ENCODE assay signal across 10 mouse cellular contexts in the genomic region with DNA sequence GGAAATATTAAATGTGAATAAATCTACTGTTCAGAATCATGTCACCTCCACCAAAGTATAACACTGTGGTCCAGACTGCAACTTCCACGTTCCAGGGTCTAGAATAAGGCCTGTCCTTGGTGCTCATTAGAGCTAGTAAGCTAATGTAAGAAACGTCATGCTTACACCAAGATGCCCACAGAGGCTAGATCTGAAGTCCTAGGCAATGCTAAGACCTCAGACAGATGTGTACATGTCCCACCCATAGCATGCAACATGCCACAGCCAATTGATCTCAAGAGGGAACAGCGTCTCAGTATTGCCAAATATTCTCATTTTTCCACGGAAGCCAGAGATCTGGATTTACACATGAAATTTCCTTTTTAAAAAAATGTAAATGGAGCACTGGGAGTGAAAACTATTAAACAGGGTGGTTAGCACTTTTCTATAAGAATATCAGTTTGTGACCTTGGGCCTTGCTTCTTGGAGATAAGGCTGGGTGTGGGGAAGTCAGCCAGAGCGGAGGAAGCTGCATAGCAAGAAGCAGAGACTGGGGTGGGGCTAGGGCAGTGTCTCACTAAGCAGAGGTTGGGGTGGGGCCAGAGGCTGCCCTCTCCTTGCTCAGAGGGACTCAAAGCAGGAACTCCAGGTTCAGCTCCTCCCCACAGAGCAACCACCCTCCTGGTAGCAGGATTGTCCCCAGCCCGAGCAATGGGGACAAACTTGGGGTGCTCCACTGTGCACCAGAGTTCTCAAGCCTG. TPM values are rescaled to one million over a fixed set of nuclear protein-coding genes. Genes with fewer than 3 reads are reported as not detected.
A peak's percentile ranks its signal among the peaks of the same experiment; 100 is the strongest.
DNase-seq lines count a peak whose midpoint lies in the region; ATAC-seq lines count a peak whose summit lies in the region.
"Had no signal": no experiment of that assay in that cellular context is flagged by ENCODE, and none has a peak within 500 bp of the region (broad histone marks: within the 10 kb centered on the region; RNA-seq: fewer than 3 reads in every experiment).

No protein-coding gene starts in this region.

- H3K4me1 ChIP-seq in intestine, embryonic 15.5 days (replicated peaks), result 0 out of 2 replicates have a peak, but pooled peaks cover 4% of the 10 kb centered on the region
- H3K4me1 ChIP-seq in megakaryocyte, embryonic 14.5 days, result peaks cover 72% of the 10 kb centered on the region
- peaks cover under 1% of the 10 kb centered on the region; the same call in 1 of the 2 replicates for H3K4me1 ChIP-seq in forebrain, embryonic 11.5 days (replicated peaks; ENCODE audit: control insufficient read depth, insufficient read depth, low read length)

- no peak overlapping the region for H3K9ac ChIP-seq in intestine, embryonic 15.5 days
- H3K9ac ChIP-seq in forebrain, embryonic 11.5 days (ENCODE audit: low read length), result no peak overlapping the region
- H3K9ac ChIP-seq: hindbrain, embryonic 15.5 days; limb, embryonic 15.5 days had no signal

- H3K9me3 ChIP-seq in intestine, embryonic 15.5 days, result no peaks in the 10 kb centered on the region
- no peaks in the 10 kb centered on the region for H3K9me3 ChIP-seq in megakaryocyte, embryonic 14.5 days
- no peaks in the 10 kb centered on the region for H3K9me3 ChIP-seq in forebrain, embryonic 11.5 days (ENCODE audit: control insufficient read depth, low read length)
- H3K9me3 ChIP-seq: hindbrain, embryonic 15.5 days; limb, embryonic 15.5 days had no signal

- WGBS in intestine, embryonic 15.5 days, result 64% methylated on average over 6 of the region's 6 CpGs
- 88% methylated on average over 6 of the region's 6 CpGs for WGBS in forebrain, embryonic 11.5 days

- H3K27ac ChIP-seq in intestine, embryonic 15.5 days, result peak overlapping the region; percentile 67
- no peak overlapping the region for H3K27ac ChIP-seq in forebrain, embryonic 11.5 days (ENCODE audit: low read depth, low read length)
- H3K27ac ChIP-seq: hindbrain, embryonic 15.5 days; limb, embryonic 15.5 days had no signal

- no peaks in the 10 kb centered on the region for H3K27me3 ChIP-seq in intestine, embryonic 15.5 days (replicated peaks)
- no peaks in the 10 kb centered on the region for H3K27me3 ChIP-seq in megakaryocyte, embryonic 14.5 days (replicated peaks)
- peaks cover 5% of the 10 kb centered on the region; the same call in 1 of the 2 replicates for H3K27me3 ChIP-seq in forebrain, embryonic 11.5 days (ENCODE audit: control insufficient read depth, insufficient read depth, low read length)

- H3K4me2 ChIP-seq in intestine, embryonic 15.5 days (replicated peaks), result 0 out of 2 replicates have a peak overlapping the region, but pooled peaks have one; percentile 2
- no peak overlapping the region for H3K4me2 ChIP-seq in forebrain, embryonic 11.5 days (ENCODE audit: low read depth, low read length, severe bottlenecking)
- H3K4me2 ChIP-seq: hindbrain, embryonic 15.5 days; limb, embryonic 15.5 days had no signal

- peak; percentile 95 for ATAC-seq in intestine, embryonic 15.5 days
- ATAC-seq in forebrain, embryonic 11.5 days (replicated peaks; ENCODE audit: low FRiP score), result no peak

- no peak overlapping the region for H3K4me3 ChIP-seq in intestine, embryonic 15.5 days (replicated peaks)
- H3K4me3 ChIP-seq in megakaryocyte, embryonic 14.5 days (replicated peaks), result peak overlapping the region; percentile 80
- no peak overlapping the region for H3K4me3 ChIP-seq in forebrain, embryonic 11.5 days (ENCODE audit: low read depth, low read length)
- H3K4me3 ChIP-seq: hindbrain, embryonic 15.5 days; limb, embryonic 15.5 days had no signal

- DNase-seq in 416B (ENCODE audit: low read depth) (peak; percentile 95), A20 (ENCODE audit: low read depth, low spot score) (peak; percentile 8)
- no peak for DNase-seq in cerebellum, postnatal 4 days (ENCODE audit: low spot score in 2 of 2)
- no peak for DNase-seq in kidney, postnatal 4 days
- DNase-seq in forebrain, embryonic 11.5 days (ENCODE audit: low spot score), result no peak
- DNase-seq: adrenal gland, postnatal 25 days had no signal

- H3K36me3 ChIP-seq in intestine, embryonic 15.5 days, result no peaks in the 10 kb centered on the region
- no peaks in the 10 kb centered on the region for H3K36me3 ChIP-seq in megakaryocyte, embryonic 14.5 days (replicated peaks; ENCODE audit: low read length)
- H3K36me3 ChIP-seq in forebrain, embryonic 11.5 days (ENCODE audit: control insufficient read depth, insufficient read depth, low read length), result no peaks in the 10 kb centered on the region
- H3K36me3 ChIP-seq: hindbrain, embryonic 15.5 days; limb, embryonic 15.5 days had no signal

RNA-seq across cellular contexts. Expression of a gene that starts 1.6 kb away (rescaled TPM):
- 0.20 and 0.32 TPM in 2 replicates for polyA plus RNA-seq in intestine, embryonic 15.5 days (2015; fragmentation: Nextera tagmentation; extraction: Ambion mirVana)
- polyA plus RNA-seq in megakaryocyte, embryonic 14.5 days (2012; ENCODE audit: insufficient read depth, low replicate concordance), result not detected in 2 replicates
- polyA plus RNA-seq in forebrain, embryonic 11.5 days (2014; fragmentation: Nextera tagmentation; extraction: Ambion mirVana), result 0.17 and 0.20 TPM in 2 replicates

RNA-seq across cellular contexts. Expression of a gene that starts 5.5 kb away (rescaled TPM):
- polyA plus RNA-seq in intestine, embryonic 15.5 days (2015; fragmentation: Nextera tagmentation; extraction: Ambion mirVana), result 35.5 and 37.1 TPM in 2 replicates
- polyA plus RNA-seq in megakaryocyte, embryonic 14.5 days (2012; ENCODE audit: insufficient read depth, low replicate concordance), result 2.5 and 2.6 TPM in 2 replicates
- polyA plus RNA-seq in forebrain, embryonic 11.5 days (2014; fragmentation: Nextera tagmentation; extraction: Ambion mirVana), result 17.4 and 19.6 TPM in 2 replicates

Comparison
In these comparisons a context has a peak if more than half of its experiments do, and no peak if none do; other contexts are left out.
1. DNase-seq: peak in 416B (single experiment) and A20 (single experiment); none in cerebellum, postnatal 4 days (0 of 2), kidney, postnatal 4 days (0 of 2) and forebrain, embryonic 11.5 days (single experiment).